Mouse (Mus musculus): Measurements from ENCODE around the gene Zmym6. TPM values are rescaled to one million over a fixed set of nuclear protein-coding genes. Genes with fewer than 3 reads are reported as not detected.

The Zmym6 gene
- polyA plus RNA-seq, 1 experiment from 2014 or later: 33.8 TPM

DNA sequence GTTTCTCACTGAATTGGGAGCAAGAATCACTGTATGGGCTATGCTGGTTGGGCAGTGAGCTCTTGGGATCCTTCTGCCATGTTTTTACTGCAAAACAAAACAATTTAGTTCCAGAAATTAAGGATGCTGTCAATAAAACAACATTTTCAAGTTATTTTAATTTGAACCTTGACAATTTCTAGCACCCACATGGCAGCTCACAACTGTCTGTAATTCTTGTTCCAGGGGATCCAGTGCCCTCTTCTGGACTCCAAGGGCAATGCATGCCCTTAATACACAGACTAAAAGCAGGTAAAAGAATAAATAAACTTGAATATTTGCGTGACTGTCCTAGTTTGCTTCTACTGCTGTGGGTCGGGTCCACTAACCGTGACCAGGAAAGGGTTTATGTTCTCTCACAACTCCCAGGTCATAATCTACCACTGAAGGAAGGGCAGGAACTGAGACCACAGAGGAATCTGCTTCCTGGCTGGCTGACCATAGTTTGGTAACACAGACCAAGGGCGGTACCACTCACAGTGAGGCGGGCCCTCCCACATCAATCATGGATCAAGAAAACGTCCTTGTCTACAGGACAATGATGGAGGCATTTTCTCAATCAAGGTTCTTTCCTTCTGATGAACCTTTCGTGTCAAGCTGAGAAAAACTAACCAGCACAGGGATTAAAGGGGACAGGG lies 22.5 kb upstream of the Zmym6 start:
- ATAC-seq (ENCODE audit: low FRiP score) (no peak), DNase-seq (ENCODE audit: low spot score) (no peak)
- Histone ChIP-seq H3K9ac (no peak overlapping the region), H3K4me2 (replicated peaks) (no peak overlapping the region), H3K4me3 (replicated peaks; ENCODE audit: low read length) (no peak overlapping the region), H3K27ac (no peak overlapping the region), H3K36me3 (replicated peaks; ENCODE audit: control insufficient read depth, insufficient read depth) (peaks cover 68% of the 10 kb centered on the region), H3K27me3 (ENCODE audit: control insufficient read depth, insufficient read depth, low read length) (no peaks in the 10 kb centered on the region), H3K9me3 (ENCODE audit: control insufficient read depth, low read length) (no peaks in the 10 kb centered on the region), H3K4me1 (replicated peaks; ENCODE audit: control insufficient read depth, insufficient read depth, low read length) (no peaks in the 10 kb centered on the region)
- 85% methylated on average over 7 of the region's 7 CpGs for WGBS

DNA sequence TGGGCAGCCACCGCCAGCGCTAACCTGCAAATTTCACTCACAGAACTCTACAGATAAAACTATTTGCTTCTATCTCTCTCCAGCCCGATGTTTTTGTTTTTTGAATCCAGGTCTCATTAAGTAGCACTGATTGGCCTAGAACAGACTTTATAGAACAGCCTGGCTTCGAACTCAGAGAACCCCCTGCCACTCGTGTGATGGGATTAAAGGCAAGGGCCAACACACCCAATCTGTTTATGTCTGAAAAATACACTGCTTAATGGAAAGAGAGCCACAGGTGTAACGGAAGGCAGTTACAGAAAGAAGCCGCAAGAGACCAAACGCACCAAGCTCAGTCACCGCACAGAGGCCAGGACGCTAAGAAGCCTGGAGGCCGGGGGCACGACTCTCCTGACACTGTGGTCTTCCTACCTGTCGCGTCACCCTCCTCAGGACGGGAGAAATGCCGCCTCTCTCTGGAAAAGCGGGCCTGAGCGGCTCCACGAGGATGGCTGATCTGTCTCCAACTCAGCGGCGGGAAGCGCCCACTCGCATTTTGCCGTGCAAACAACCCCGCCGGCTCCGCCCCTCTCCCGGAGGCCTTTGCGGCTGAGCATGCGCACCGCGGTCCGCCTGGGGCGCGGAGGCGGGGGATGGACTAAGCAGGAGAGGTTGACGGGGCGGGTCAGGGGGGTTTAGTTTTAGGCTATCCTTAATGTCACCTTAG lies 16.4 kb upstream of the Zmym6 start, which contains the start of gene Zmym1:
TSS of gene Zmym1 (minus strand) at position 568 of the 706 bp plus-strand sequence.
- Histone ChIP-seq H3K4me2 (replicated peaks) (peak within 1 kb of the TSS; percentile 89), H3K9ac (peak within 1 kb of the TSS; percentile 68), H3K9me3 (ENCODE audit: control insufficient read depth, low read length) (no peaks in the 10 kb centered on the region), H3K36me3 (replicated peaks; ENCODE audit: control insufficient read depth, insufficient read depth) (peaks cover 22% of the 10 kb centered on the region), H3K27ac (peak within 1 kb of the TSS; percentile 69), H3K4me3 (replicated peaks; ENCODE audit: low read length) (peak within 1 kb of the TSS; percentile 71), H3K27me3 (ENCODE audit: control insufficient read depth, insufficient read depth, low read length) (no peaks in the 10 kb centered on the region), H3K4me1 (replicated peaks; ENCODE audit: control insufficient read depth, insufficient read depth, low read length) (peaks cover 6% of the 10 kb centered on the region)
- ATAC-seq (ENCODE audit: low FRiP score) (peak; percentile 87), DNase-seq (ENCODE audit: low spot score) (peak; percentile 91)
- under 1% methylated on average over 38 of the region's 38 CpGs for WGBS

DNA sequence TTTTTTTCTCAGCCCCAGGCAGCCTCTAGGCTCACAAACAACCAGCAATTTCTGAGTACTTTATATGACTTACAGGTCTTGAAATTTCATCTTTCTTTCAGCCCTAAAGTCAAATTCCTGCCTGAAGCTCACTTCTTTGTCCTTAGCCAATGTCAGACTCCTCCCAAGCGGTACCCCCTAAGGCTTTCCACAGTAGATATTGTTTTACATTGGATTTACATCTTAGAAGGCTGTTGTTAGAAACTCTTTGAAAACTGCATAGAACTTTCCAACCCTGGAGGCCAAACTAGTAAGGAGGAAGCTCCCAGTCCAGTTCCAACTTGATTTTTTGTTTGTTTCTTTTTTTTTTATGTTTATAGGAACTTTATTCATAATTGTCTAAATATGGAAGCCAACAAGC lies 13.1 kb upstream of the Zmym6 start:
- H3K4me1 ChIP-seq (replicated peaks; ENCODE audit: control insufficient read depth, insufficient read depth, low read length): peaks cover 6% of the 10 kb centered on the region
- WGBS: 40% methylated on average over 1 of the region's 1 CpGs
- H3K9ac ChIP-seq: no peak overlapping the region
- H3K27ac ChIP-seq: no peak overlapping the region
- no peaks in the 10 kb centered on the region for H3K9me3 ChIP-seq (ENCODE audit: control insufficient read depth, low read length)
- no peaks in the 10 kb centered on the region for H3K36me3 ChIP-seq (replicated peaks; ENCODE audit: control insufficient read depth, insufficient read depth)
- H3K27me3 ChIP-seq (ENCODE audit: control insufficient read depth, insufficient read depth, low read length): no peaks in the 10 kb centered on the region
- no peak for DNase-seq (ENCODE audit: low spot score)
- H3K4me2 ChIP-seq (replicated peaks): no peak overlapping the region
- H3K4me3 ChIP-seq (replicated peaks; ENCODE audit: low read length): no peak overlapping the region
- no peak for ATAC-seq (ENCODE audit: low FRiP score)

DNA sequence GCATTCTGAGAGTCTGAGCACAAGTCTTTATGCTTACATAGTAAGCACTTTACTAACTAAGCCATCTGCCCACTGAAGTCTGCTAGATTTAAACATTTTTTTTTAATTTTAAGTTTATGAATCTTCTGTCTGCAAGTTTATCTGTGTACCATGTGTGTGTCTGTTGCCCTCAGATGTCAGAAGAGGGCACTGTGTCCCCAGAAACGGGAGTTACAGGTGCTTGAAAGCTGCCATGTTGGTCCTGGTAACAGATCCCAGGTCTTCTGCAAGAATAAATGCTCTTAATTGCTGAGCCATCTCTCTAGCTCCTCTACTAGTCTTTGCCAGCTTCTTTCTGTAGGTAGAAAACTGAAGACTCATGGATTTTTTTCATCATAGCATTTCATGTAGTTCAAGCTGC lies 2.3 kb upstream of the Zmym6 start:
- Histone ChIP-seq H3K9me3 (ENCODE audit: control insufficient read depth, low read length) (no peaks in the 10 kb centered on the region), H3K27ac (no peak overlapping the region), H3K4me3 (replicated peaks; ENCODE audit: low read length) (no peak overlapping the region), H3K36me3 (replicated peaks; ENCODE audit: control insufficient read depth, insufficient read depth) (no peaks in the 10 kb centered on the region), H3K27me3 (ENCODE audit: control insufficient read depth, insufficient read depth, low read length) (no peaks in the 10 kb centered on the region), H3K4me2 (replicated peaks) (no peak overlapping the region), H3K9ac (no peak overlapping the region), H3K4me1 (replicated peaks; ENCODE audit: control insufficient read depth, insufficient read depth, low read length) (peaks cover 15% of the 10 kb centered on the region)
- DNase-seq (ENCODE audit: low spot score) (no peak), ATAC-seq (ENCODE audit: low FRiP score) (no peak)
- WGBS: 62% methylated on average over 1 of the region's 1 CpGs

DNA sequence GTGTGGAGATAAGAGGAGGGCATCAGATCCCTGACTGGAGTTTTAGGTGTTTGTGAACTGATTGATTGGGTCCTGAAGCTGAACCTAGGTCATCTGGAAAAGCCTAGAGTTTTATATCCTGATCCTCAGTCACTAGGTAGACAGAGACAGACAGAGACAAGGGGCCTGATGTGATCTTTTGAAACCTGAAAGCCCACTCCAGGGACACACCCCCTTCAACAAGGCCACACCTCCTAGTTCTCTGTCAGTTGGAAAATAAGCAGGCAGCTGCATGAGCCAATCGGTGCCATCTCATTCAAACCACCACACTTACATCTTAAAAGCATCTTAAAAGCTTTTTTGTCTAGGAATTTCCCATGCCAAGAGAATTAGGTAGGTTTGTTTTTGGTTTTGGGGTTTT lies 3.6 kb downstream of the Zmym6 start:
- Histone ChIP-seq H3K4me2 (replicated peaks) (no peak overlapping the region), H3K4me1 (replicated peaks; ENCODE audit: control insufficient read depth, insufficient read depth, low read length) (peaks cover 15% of the 10 kb centered on the region), H3K36me3 (replicated peaks; ENCODE audit: control insufficient read depth, insufficient read depth) (no peaks in the 10 kb centered on the region), H3K4me3 (replicated peaks; ENCODE audit: low read length) (no peak overlapping the region), H3K27ac (no peak overlapping the region), H3K9me3 (ENCODE audit: control insufficient read depth, low read length) (no peaks in the 10 kb centered on the region), H3K27me3 (ENCODE audit: control insufficient read depth, insufficient read depth, low read length) (no peaks in the 10 kb centered on the region), H3K9ac (0 out of 2 replicates have a peak overlapping the region, but pooled peaks have one; percentile 11)
- ATAC-seq (ENCODE audit: low FRiP score): no peak
- 43% methylated on average over 1 of the region's 1 CpGs for WGBS
- DNase-seq (ENCODE audit: low spot score): no peak

DNA sequence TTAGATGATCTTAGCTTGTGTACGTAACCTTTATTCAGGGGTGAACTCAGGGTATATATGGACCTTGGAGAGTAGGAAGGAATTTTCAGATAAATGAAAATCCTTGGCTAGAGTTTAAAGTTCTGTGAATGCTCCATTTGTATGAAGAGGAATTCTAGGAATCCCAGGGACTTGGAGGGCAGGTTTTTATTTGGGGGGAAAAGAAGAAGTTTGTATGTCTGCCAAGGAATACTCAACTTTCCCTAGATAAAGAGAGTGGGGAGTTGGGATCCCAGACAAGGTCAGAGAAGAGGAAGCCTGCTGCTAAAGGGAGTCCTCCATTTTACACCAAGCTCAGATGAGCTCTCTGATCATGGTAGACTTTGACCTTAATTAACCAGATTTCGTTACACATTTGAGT lies 5.9 kb downstream of the Zmym6 start:
- Histone ChIP-seq H3K9ac (no peak overlapping the region), H3K36me3 (replicated peaks; ENCODE audit: control insufficient read depth, insufficient read depth) (peaks cover 9% of the 10 kb centered on the region), H3K4me2 (replicated peaks) (no peak overlapping the region), H3K27ac (no peak overlapping the region), H3K27me3 (ENCODE audit: control insufficient read depth, insufficient read depth, low read length) (no peaks in the 10 kb centered on the region), H3K4me1 (replicated peaks; ENCODE audit: control insufficient read depth, insufficient read depth, low read length) (peaks cover 11% of the 10 kb centered on the region), H3K9me3 (ENCODE audit: control insufficient read depth, low read length) (no peaks in the 10 kb centered on the region), H3K4me3 (replicated peaks; ENCODE audit: low read length) (no peak overlapping the region)
- 87% methylated on average over 2 of the region's 2 CpGs for WGBS
- DNase-seq (ENCODE audit: low spot score) (no peak), ATAC-seq (ENCODE audit: low FRiP score) (no peak)

DNA sequence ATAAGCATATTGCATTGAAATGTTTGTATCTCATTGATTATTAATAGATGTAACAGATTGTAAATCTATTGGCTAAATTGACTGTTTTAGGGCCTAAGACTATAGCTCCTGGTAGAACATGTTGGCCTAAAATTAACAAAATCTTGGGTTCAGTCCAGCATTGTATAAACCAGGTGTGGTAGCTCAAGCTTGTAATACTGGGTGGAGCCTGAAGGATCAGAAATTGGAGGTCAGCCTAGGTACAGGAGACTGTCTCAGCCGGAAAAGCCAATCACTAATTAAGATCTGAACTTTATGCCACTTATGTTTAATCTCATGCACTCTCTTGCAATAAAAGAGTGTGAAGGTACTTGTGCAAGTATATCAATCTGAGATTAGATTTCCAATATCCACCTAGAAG lies 8.6 kb downstream of the Zmym6 start:
- H3K27me3 ChIP-seq (ENCODE audit: control insufficient read depth, insufficient read depth, low read length): no peaks in the 10 kb centered on the region
- H3K36me3 ChIP-seq (replicated peaks; ENCODE audit: control insufficient read depth, insufficient read depth): peaks cover 32% of the 10 kb centered on the region
- no peak for ATAC-seq (ENCODE audit: low FRiP score)
- no peak overlapping the region for H3K9ac ChIP-seq
- no peak overlapping the region for H3K4me2 ChIP-seq (replicated peaks)
- no peak overlapping the region for H3K27ac ChIP-seq
- no peak for DNase-seq (ENCODE audit: low spot score)
- H3K4me3 ChIP-seq (replicated peaks; ENCODE audit: low read length): no peak overlapping the region
- H3K9me3 ChIP-seq (ENCODE audit: control insufficient read depth, low read length): no peaks in the 10 kb centered on the region
- WGBS: 90% methylated on average over 1 of the region's 1 CpGs
- no peaks in the 10 kb centered on the region; the same call in 1 of the 2 replicates for H3K4me1 ChIP-seq (replicated peaks; ENCODE audit: control insufficient read depth, insufficient read depth, low read length)

DNA sequence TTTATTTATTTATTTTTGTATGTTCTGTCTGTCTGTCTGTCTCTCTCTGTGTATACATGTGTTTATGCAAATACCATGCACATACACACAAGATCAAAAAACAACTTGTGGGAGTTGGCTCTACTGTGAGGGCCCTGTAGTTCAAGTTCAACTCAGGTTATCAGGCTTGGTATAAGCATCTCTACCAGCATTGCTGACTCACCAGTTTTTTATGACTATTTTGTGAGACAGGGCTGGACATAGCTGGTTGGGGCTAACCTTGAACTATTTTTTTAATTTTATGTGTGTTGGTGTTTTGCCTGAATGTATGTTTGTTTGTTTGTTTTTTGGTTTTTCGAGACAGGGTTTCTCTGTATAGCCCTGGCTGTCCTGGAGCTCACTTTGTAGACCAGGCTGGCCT lies 14.0 kb downstream of the Zmym6 start:
- Histone ChIP-seq H3K36me3 (replicated peaks; ENCODE audit: control insufficient read depth, insufficient read depth) (peaks cover 41% of the 10 kb centered on the region), H3K27me3 (ENCODE audit: control insufficient read depth, insufficient read depth, low read length) (no peaks in the 10 kb centered on the region), H3K4me3 (replicated peaks; ENCODE audit: low read length) (no peak overlapping the region), H3K9ac (no peak overlapping the region), H3K9me3 (ENCODE audit: control insufficient read depth, low read length) (no peaks in the 10 kb centered on the region), H3K4me1 (replicated peaks; ENCODE audit: control insufficient read depth, insufficient read depth, low read length) (no peaks in the 10 kb centered on the region), H3K27ac (no peak overlapping the region), H3K4me2 (replicated peaks) (no peak overlapping the region)
- DNase-seq (ENCODE audit: low spot score) (no peak), ATAC-seq (ENCODE audit: low FRiP score) (no peak)
- WGBS: 100% methylated on average over 1 of the region's 1 CpGs

DNA sequence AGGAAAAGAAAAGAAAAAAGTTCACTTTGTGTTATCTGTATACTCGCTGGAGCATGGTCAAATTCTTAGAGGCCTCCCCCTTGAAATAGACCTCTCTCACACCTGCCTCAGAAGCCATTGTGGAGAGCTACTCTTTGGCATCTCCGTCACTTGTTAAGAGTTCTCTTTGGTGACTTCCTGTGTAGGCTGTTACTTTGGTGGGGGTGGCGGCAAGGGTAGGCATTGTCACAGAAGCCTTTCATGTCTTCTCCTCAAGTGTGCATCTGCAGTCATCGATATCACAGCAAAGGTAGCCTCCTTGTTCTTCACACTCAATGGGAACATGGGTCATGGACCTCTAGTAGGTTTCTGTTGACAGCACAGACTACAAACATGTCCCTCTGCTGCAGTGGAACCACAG lies 17.9 kb downstream of the Zmym6 start:
- no peaks in the 10 kb centered on the region for H3K4me1 ChIP-seq (replicated peaks; ENCODE audit: control insufficient read depth, insufficient read depth, low read length)
- H3K27me3 ChIP-seq (ENCODE audit: control insufficient read depth, insufficient read depth, low read length): no peaks in the 10 kb centered on the region
- 96% methylated on average over 4 of the region's 4 CpGs for WGBS
- H3K27ac ChIP-seq: no peak overlapping the region
- H3K4me3 ChIP-seq (replicated peaks; ENCODE audit: low read length): no peak overlapping the region
- no peak overlapping the region for H3K9ac ChIP-seq
- no peak overlapping the region for H3K4me2 ChIP-seq (replicated peaks)
- ATAC-seq (ENCODE audit: low FRiP score) (no peak), DNase-seq (ENCODE audit: low spot score) (no peak)
- H3K9me3 ChIP-seq (ENCODE audit: control insufficient read depth, low read length): no peaks in the 10 kb centered on the region
- H3K36me3 ChIP-seq (replicated peaks; ENCODE audit: control insufficient read depth, insufficient read depth): peaks cover 20% of the 10 kb centered on the region
